Mouse (Mus musculus): ENCODE data around the gene Lrrc4c.

Lrrc4c gene

GRCm38 (mm10) chr2:96547171-96547570, 229.2 kb downstream of the Lrrc4c start:
- no peak for DNase-seq (ENCODE audit: low read depth)

DNA sequence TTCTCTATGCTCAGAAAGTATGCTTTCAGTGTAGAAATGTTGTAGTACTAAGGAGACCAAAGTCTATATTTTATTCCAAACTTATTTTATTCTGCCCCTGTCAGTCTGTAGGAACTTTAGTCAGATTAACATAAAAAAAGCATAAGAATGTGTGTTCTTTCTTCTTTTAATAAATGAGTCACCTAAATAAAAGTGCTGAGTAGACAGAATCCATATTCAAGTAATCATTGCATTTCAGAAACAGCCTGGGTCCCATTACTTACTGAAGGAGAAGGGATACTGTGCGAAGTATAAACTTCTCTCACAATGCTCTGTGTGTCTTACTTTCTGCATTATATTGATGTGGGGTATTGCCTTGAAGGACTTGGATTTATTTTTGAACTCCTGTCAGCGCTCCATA, 255.8 kb downstream of the Lrrc4c start:
- no peak for DNase-seq (ENCODE audit: low read depth)

DNA sequence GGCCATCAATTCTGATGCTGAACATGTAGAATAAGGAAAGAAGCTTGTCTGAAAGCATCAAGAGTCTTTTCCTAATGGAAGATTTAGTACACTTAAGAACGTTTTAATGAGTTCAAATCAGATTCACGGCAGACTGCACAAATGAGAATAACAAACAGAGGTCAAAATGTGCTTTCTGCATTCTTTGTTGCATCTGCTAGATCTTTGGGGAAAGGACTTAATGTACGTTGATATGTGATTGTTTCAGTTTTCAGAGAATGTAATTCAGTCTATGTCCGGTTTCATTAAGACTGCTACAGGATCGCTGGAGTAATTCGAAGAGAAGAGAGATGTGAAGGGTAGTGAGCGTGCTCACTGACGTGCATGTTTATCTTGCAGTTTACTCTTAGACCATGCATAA, 259.7 kb downstream of the Lrrc4c start:
- no peak for DNase-seq (ENCODE audit: low read depth)

DNA sequence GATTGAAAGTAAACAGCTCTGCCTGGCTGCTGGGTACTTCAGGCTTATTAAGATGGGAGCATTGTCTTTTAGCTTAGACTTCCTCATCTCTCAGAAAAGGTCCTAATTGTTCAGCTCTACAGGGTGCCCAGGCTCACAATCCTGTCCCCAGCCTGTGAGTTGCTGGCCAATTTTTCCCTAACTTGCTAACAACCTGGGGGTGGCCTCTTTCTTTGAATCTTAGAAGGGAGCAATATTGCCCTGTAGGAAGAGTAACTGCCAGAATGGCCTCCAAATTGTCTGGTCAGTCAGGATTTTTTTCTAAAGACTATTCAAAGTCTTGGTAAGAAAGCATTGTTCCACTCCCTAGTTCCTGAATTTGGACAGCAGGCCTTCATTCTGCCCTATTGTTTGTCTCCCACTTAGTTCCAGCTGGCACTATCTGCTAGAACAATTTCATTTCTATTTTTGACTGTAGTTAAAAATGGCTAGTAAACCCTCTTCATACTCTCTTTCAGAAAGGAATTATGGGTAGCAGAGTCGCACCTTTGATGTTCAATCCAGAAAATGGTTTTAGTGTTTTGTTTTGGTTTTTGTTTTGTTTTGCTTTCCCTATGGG, 262.3 kb downstream of the Lrrc4c start:
- no peak for DNase-seq (ENCODE audit: low read depth)

- DNase-seq (ENCODE audit: low read depth): peak; percentile 1
Measured at GRCm38 (mm10) chr2:96585665-96586064, 267.7 kb downstream of the Lrrc4c start.

GRCm38 (mm10) chr2:96604801-96605200, 286.8 kb downstream of the Lrrc4c start:
- no peak for DNase-seq (ENCODE audit: low read depth)

DNA sequence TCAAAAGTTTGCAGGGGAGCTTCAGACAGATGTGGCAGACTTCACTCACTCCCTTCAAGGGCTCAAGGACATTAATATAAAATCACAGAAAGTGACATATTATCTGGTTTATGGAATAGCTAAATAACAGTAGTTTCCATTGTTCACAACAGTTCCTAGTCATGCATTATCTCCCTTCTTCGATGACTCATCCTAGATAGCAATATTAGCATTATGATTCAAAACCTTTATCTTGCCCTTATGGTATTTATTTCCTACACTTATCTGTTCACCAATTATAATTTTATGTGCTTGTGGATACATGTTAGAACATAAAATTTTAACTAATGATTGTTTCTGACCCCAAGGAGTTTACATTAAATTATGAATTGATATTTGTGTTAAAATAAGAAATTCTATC, 296.2 kb downstream of the Lrrc4c start:
- no peak for DNase-seq (ENCODE audit: low read depth)

GRCm38 (mm10) chr2:96618691-96619205, 300.8 kb downstream of the Lrrc4c start:
- no peak for DNase-seq (ENCODE audit: low read depth)

GRCm38 (mm10) chr2:96667113-96667512, 349.1 kb downstream of the Lrrc4c start:
- no peak for DNase-seq (ENCODE audit: low read depth)

- no peak for DNase-seq (ENCODE audit: low read depth)
Measured at GRCm38 (mm10) chr2:96681806-96682205, 363.8 kb downstream of the Lrrc4c start.

- DNase-seq (ENCODE audit: low read depth): no peak
Measured at GRCm38 (mm10) chr2:96685328-96685727, 367.4 kb downstream of the Lrrc4c start.

- no peak for DNase-seq (ENCODE audit: low read depth)
Measured at GRCm38 (mm10) chr2:96705004-96705403, 387.0 kb downstream of the Lrrc4c start.

- no peak for DNase-seq (ENCODE audit: low read depth)
Measured at GRCm38 (mm10) chr2:96707772-96708350, 389.9 kb downstream of the Lrrc4c start.

- DNase-seq (ENCODE audit: low read depth): no peak
Measured at GRCm38 (mm10) chr2:96714561-96714960, 396.6 kb downstream of the Lrrc4c start.

DNA sequence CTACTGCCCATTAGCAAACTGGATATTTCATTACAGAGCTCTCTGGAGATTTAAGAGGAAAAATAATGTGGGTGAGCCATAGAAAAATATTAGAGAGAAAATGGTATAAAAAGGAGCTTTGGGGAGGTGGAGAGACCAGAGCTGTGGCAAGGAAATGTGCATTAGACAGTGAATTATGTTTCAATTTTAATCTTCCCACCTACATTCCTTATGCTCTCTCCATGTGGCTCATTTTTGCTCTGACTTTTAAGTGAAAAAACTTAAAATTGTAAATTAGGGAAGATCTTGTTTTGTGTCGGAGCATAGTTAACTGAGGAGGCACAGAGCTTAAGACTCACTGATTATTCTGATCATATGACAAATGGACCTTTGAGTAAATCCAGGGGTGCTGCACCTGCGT, 399.4 kb downstream of the Lrrc4c start:
- no peak for DNase-seq (ENCODE audit: low read depth)

DNA sequence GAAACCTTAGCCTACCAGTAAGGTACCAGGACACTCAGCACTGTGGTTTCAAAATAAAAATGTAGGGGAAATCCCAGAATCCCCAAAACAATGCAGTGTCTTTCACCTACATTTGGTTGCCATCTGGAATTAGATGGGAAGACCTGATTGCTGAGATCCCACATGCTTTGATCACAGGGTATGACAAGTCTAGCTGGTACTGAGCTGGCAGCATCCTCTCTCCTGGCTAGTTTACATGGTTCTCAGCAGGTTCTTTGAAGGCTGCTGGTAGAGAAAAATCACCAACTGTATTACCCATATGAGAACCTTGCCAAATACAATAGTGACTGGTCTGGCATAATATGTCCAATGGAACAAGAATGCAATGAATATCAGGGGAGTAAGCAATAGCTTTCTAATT, 405.4 kb downstream of the Lrrc4c start:
- no peak for DNase-seq (ENCODE audit: low read depth)

- no peak for DNase-seq (ENCODE audit: low read depth)
Measured at GRCm38 (mm10) chr2:96736081-96736480, 418.1 kb downstream of the Lrrc4c start.

DNA sequence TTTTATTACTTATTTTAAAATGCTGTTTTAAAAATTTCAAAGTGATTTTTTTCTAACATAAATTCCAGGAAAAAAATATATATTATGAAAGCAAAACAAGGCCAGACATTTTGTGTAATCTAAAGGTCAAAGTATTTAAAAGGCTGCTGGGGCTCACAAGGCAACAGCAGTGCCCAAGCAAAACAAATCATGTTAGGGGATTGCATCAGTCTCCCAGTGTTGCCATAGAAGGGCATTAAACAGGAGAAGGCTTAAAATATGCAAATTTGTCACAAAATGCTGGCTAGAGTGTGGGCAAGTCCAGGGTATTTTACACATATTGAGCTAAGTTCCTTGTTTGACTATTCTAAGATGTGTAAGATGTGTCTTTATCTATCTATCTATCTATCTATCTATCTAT, 437.1 kb downstream of the Lrrc4c start:
- DNase-seq (ENCODE audit: low read depth): no peak

DNA sequence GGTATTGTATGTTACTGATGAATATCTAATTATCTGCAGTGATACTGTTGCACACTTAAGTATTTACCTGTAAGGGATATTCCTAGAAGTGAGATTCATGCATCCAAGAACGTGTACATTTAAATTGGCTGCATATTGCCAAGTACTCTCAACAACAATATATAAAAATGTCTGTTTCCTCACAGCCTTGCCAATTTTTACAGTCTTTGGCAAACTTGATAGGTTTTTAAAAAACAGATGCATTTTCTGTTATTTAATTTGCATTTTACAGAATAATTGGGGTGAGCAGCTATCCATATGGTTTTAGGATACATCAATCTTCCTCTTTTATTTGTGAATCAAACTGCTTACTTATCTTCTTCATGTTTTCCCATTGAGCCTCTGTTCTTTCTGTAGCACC, 439.7 kb downstream of the Lrrc4c start:
- no peak for DNase-seq (ENCODE audit: low read depth)

- DNase-seq (ENCODE audit: low read depth): no peak
Measured at GRCm38 (mm10) chr2:96763538-96763937, 445.6 kb downstream of the Lrrc4c start.

DNA sequence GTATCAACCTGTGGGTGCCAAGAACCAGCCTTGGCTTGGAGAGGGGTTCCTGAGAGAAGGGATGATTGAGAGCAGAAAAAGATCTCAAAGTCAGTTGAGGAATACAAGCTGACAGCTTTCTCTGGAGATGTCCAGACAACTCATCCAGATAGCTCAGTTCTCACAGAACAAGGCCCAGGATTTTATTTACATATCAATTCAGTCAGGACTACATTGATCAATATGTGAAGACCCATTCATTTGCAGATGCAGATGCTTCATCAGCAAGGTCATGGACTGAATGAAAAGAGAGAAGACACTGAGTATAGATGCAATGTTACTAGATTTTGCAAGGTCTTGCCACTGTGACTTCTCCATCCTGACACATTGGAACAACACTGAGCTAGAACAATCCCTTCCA, 457.4 kb downstream of the Lrrc4c start:
- no peak for DNase-seq (ENCODE audit: low read depth)

GRCm38 (mm10) chr2:96796681-96797385, 478.9 kb downstream of the Lrrc4c start:
- DNase-seq (ENCODE audit: low read depth): no peak

DNA sequence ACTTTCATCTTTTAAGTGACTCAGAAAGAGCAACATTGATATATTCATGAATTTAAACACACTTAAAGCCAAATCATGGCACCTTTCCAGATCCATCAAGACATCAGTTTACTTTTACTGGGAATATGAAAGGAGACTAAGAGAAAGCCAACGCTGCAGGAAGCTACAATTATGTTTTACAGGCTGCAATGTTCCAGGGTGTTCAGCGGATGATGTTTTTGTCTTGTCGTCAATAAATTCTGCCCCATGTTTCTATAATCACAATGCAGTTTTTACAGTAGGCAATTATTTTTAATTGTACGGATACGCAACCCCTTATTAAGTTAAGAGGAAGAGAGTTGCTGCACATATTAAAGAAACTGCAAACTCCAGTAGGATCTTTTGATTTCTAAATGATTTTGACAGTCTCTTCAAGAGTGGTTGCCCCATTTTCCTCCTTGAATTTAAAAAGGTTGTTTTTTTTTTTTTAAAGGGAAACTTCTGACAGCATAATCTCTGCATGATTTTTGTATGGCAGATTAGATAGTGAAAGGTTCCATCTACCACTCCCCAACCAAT, 532.9 kb downstream of the Lrrc4c start:
- no peak for DNase-seq (ENCODE audit: low read depth)
